Mouse (Mus musculus) bone marrow macrophage, adult 2 months (primary cell): ENCODE data around the gene Kdelr1. TPM values are rescaled to one million over a fixed set of nuclear protein-coding genes. Genes with fewer than 3 reads are reported as not detected.
A peak's percentile ranks its signal among the peaks of the same experiment; 100 is the strongest.
"Not testable (repeated sequence)": the region's sequence is repeated elsewhere in the genome, so short reads cannot be mapped to it uniquely, and the experiment has no call there.

Experiments
- H3K27ac ChIP-seq: 2 replicates; pipeline ENCODE4 v1.5.1; 2012; ENCODE audit warnings: low read depth, low read length; ENCODE audit not compliant: insufficient read depth
- H3K4me1 ChIP-seq: 2 replicates; pipeline ENCODE4 v1.6.1; 2012; ENCODE audit warnings: low read length; ENCODE audit not compliant: control insufficient read depth, insufficient read depth
- H3K4me3 ChIP-seq: 2 replicates; pipeline ENCODE4 v1.5.1; 2012; ENCODE audit warnings: mild to moderate bottlenecking, low read length, moderate library complexity; ENCODE audit not compliant: insufficient read depth
- CTCF ChIP-seq: IDR thresholded peaks from 2 replicates; pipeline ENCODE4 v1.5.1; 2012; ENCODE audit warnings: low read depth, mild to moderate bottlenecking, low read length, moderate library complexity
- POLR2A ChIP-seq: IDR thresholded peaks from 2 replicates; pipeline ENCODE4 v1.6.1; 2012; ENCODE audit warnings: mild to moderate bottlenecking, low read depth, low read length, borderline replicate concordance
- polyA plus RNA-seq: library from polyadenylated mRNA; stranded (reverse); fragments of >200 nt; gene quantifications from 2 replicates; pipeline ENCODE4 v1.2.4, GENCODE M21; 2012; ENCODE audit not compliant: missing spikeins, insufficient read depth, insufficient read length

Kdelr1 gene
- polyA plus RNA-seq, 1 experiment: 169 TPM

DNA sequence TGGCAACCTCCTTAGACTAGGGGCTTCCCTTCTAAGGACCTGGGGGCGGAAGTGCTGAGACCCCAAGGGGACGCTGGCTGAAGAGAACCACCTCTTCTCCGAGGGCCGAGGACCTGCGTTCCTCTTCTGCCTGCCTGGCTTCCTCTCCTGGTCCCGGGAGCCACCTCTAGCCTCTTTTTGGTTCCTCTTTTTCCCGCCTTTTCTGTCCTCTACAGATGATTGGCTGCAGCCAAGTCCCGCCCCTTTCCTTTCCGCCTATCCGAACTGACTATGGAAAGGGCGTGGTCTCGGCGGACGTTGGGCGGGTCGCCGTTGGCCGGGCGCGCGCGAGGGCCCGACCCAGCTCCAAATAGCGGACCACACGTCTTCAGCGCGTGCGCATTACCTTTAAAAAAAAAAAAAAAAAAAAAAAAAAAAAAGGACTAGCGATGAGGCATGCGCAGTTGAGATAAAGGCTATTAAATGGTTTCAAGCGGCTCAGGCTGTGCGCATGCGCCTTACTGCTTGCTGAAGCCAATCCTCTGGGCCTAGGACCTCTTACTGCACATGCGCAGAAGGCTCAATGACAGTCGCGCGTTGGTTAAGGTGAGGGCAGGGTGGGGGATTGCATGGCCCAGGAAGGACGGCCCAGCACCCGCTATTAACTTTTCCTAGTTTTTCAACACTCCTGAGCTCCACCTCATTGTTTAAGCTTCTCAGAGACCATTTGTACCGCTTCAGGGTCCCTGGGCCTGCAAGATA lies 24.1 kb downstream of the Kdelr1 start, which contains the start of the genes Syngr4 and Tmem143:
Gene Syngr4, minus strand, starts transcription at position 198 of the 741 bp plus-strand sequence.
Gene Tmem143, plus strand, starts transcription at position 425 of the 741 bp plus-strand sequence.
- peak within 1 kb of the TSS; percentile 63 for H3K4me3 ChIP-seq
- peak within 1 kb of the TSS; percentile 78 for H3K27ac ChIP-seq
- H3K4me1 ChIP-seq: peaks cover 7% of the 10 kb centered on the region; the same call in 1 of the 2 replicates
- TF ChIP-seq CTCF: no peak
- TF ChIP-seq POLR2A: peak; percentile 82; the same call in 1 of the 2 replicates

DNA sequence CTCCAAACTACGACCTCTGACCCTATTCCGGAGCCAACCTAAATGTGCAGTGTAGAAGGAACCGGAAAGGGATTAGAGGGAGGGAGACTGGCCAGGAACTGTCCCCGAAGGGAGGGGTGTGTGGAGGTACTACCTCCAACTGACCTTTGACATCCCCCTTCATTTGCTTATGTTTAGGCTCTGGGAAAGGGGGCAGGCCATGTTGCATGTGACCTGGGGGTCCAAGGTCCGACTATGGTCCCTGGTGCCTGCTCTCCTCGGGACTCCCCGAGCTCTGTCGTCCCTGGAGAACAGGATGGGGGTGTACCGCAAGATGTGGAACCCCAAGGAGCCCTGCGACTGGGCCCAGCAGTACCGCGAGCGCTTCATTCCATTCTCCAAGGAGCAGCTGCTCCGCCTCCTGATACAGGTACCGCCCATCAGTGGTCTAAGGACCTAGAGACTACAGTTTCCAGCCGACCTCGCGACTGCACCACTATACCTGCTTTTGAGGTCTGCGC lies 24.7 kb downstream of the Kdelr1 start:
- Histone ChIP-seq H3K4me3 (peak overlapping the region; percentile 63), H3K4me1 (peaks cover 7% of the 10 kb centered on the region; the same call in 1 of the 2 replicates), H3K27ac (peak overlapping the region; percentile 78)
- no peak for TF ChIP-seq CTCF
- TF ChIP-seq POLR2A: 0 out of 2 replicates have a peak, but pooled peaks have one; percentile 28

DNA sequence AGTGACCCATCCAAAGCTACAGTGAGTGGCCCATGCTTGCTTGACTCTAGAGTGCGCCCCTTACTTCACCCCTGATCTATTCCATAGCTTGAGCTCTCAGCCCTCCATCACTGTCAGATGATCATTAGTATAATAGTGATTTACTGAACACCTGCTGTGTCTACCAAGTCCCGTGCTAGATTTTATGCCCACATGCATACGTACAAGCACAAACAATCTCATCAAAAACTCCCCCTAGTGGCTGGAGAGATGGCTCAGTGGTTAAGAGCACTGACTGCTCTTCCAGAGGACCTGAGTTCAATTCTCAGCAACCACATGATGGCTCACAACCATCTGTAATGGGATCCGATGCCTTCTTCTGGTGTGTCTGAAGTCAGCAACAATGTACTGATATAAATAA lies 25.6 kb downstream of the Kdelr1 start:
- not testable (repeated sequence) for H3K27ac ChIP-seq, H3K4me1 ChIP-seq
- H3K4me3 ChIP-seq: peak overlapping the region; percentile 63

DNA sequence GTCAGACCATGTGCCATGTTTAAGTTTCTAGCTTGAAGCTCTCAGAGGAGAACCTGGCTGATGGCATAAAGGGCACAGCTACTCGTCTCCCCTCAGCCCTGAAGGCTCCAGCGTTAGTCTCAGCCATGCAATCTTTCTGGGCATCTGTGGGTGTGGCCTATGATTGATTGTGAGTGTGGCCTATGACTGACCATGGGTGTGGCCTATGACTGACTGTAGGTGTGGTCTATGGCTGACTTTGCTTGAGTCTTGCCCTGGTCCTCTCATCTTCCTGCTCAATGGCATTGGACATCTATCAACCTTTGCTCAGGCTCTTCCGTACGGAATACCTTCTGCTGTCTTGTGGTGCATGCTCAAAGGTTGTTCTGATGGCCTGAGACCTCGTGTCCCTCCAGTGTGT lies 29.0 kb downstream of the Kdelr1 start:
- Histone ChIP-seq H3K27ac (no peak overlapping the region), H3K4me1 (0 out of 2 replicates have a peak, but pooled peaks cover 3% of the 10 kb centered on the region)
- TF ChIP-seq CTCF (no peak), POLR2A (no peak)

DNA sequence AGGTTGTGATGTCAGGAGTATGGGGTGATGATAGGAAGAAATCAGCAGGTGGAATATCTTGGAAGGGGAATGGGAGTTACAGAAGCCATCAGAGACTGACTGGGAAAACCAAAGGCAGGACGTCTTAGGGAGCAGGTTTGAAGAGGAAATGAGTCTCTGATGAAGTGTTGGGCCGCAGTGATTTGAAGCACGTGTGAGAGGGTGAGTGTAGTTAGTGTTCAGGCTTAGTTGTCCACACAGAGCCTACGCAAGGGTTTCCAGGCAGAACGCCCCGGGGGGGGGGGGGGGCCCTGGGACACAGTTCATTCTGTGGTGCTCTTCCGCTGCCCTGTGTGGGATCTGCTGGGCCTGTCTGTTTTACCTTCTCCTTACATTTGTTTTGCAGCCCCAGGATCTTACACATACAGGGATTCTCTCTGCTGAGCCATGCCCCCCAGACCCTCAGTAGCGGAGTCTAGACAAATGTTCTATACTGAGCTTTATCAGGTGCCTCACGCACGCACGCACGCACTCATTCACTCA lies 30.0 kb downstream of the Kdelr1 start:
- 0 out of 2 replicates have a peak, but pooled peaks cover 3% of the 10 kb centered on the region for H3K4me1 ChIP-seq
- H3K27ac ChIP-seq: no peak overlapping the region
- H3K4me3 ChIP-seq: no peak overlapping the region
- TF ChIP-seq CTCF (no peak), POLR2A (no peak)

More for the DNA sequence above, 29.0 kb downstream of the Kdelr1 start:
- H3K4me3 ChIP-seq: no peak overlapping the region

DNA sequence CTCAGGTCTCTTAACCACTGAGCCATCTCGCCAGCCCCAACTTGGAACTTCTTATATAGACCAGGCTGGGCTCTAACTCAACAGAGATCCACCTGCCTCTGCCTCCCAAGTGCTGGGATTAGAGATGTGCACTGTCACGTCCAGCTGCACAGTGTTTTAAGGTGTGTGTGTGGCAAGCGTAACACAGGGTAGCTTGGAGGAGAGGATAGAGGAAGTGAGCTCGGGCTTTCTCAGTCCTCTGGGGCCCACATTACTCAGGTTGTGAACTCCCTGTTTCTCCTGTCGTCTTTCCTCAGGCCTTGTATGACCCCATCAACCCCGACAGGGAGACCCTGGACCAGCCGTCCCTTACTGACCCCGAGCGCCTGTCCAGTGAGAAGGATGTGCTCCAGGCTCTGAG lies 34.0 kb downstream of the Kdelr1 start:
- TF ChIP-seq POLR2A: no peak
- no peak for TF ChIP-seq CTCF
- no peak overlapping the region for H3K27ac ChIP-seq
- H3K4me3 ChIP-seq: no peak overlapping the region
- H3K4me1 ChIP-seq: peaks cover 21% of the 10 kb centered on the region

DNA sequence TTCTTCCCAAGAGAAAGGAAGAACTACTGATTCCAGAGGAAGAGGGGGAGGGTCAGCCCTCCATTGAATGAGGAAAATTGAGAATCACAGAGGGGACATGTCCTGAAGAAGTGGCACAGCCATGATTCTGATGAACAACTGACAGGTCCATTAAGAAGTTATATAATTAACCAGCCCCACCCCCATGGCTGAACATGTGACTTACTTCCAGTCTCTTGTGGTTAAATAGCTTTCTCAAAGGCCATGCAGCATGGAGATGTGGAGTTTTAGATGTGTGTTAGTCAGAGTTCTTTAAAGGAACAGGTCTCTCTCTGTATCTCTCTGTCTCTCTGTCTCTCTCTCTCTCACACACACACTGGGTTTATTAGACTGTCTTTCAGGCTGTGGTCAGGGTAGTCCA lies 35.8 kb downstream of the Kdelr1 start:
- Histone ChIP-seq H3K4me1 (peaks cover 21% of the 10 kb centered on the region), H3K4me3 (no peak overlapping the region), H3K27ac (peak overlapping the region; percentile 35; the same call in 1 of the 2 replicates)
- TF ChIP-seq POLR2A (no peak), CTCF (no peak)

DNA sequence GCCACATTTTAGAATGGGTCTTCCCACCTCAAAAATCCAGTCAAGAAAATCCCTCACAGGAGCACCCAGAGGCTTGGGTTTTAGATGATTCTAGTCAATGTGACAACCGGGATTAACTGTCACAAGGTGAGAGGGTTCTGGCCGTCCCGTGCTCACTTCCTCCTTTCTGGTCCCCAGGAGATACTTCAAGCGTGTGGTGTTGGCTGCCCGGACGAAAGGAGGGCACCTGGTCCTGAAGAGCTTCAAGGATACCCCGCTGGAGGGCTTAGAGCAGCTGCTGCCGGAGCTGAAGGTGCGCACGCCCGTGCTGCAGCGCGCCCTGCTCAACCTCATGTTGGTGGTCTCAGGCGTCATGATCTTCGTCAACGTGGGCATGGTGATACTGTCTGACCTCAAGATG lies 36.6 kb downstream of the Kdelr1 start:
- TF ChIP-seq POLR2A: no peak
- no peak for TF ChIP-seq CTCF

DNA sequence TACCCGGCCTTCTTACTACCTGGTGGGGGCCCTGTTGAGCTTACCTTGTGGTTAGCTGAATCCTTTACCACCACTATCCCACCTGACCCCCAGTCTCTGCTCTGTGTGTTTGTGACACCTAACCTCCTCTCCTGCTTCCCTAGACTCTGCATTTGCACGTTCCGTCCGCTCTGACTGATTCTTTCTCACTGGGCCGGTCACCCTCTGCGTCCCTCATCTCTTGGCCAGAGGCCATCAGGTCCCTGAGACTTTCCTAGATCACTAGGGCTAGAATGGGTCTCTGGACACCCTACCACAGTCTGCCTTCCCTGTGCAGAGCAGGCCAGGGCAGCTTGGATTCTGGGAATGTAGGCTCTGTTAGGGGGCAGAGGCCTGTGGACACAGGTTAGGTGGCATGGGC lies 41.5 kb downstream of the Kdelr1 start:
- Histone ChIP-seq H3K4me3 (no peak overlapping the region), H3K27ac (no peak overlapping the region), H3K4me1 (peaks cover 19% of the 10 kb centered on the region)
- no peak for TF ChIP-seq POLR2A

More for the DNA sequence above, 36.6 kb downstream of the Kdelr1 start:
- Histone ChIP-seq H3K27ac (no peak overlapping the region), H3K4me1 (peaks cover 21% of the 10 kb centered on the region), H3K4me3 (no peak overlapping the region)

DNA sequence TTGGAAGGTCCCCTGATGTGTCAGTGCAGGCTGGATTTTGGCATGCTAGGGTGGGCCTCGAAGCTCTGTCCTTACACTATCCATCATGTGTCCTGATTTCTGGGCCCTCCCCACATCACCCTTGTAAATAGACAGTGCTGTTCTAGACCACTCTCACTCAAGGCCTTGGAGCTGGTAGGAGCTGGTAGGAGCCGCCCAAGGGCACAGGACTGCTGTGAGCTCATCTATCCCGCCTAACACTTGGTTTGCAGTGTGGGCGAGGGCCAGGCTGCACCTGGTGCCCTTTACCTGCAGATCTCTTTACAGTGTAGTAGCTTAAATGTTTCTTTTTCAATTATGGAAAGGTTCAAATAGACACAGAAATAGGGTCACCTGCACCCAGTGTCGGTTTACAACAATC lies 42.4 kb downstream of the Kdelr1 start:
- TF ChIP-seq CTCF (no peak), POLR2A (no peak)
- no peak overlapping the region for H3K4me3 ChIP-seq
- no peak overlapping the region for H3K27ac ChIP-seq
- peaks cover 12% of the 10 kb centered on the region for H3K4me1 ChIP-seq
